Mouse (Mus musculus) ES-E14 (cell line): ENCODE results near the gene Nudt15. TPM values are rescaled to one million over a fixed set of nuclear protein-coding genes. Genes with fewer than 3 reads are reported as not detected.

Experiments
- DNase-seq: peaks from one replicate; pipeline ENCODE4 v3.0.0-alpha.2; 2013; ENCODE audit warnings: low read depth, low spot score
- H3K27ac ChIP-seq: 2 replicates; pipeline ENCODE4 v1.5.1; 2012; ENCODE audit warnings: low read depth, mild to moderate bottlenecking, low read length, moderate library complexity, mixed read lengths; ENCODE audit not compliant: poor library complexity, insufficient read depth, severe bottlenecking
- H3K36me3 ChIP-seq: 2 replicates; pipeline ENCODE4 v1.6.1; 2012; ENCODE audit warnings: mild to moderate bottlenecking, low read length, moderate library complexity, mixed read lengths; ENCODE audit not compliant: control insufficient read depth, poor library complexity, insufficient read depth, severe bottlenecking
- H3K4me1 ChIP-seq, 2 experiments: fragments of 150-350 bp in 1 of 2; sonication (generic) in 1 of 2; 2 replicates each; pipeline ENCODE4 v1.6.1; 2012; ENCODE audit warnings: low read length in 2 of 2, mild to moderate bottlenecking in 1 of 2, mixed read lengths in 1 of 2; ENCODE audit not compliant: control insufficient read depth in 2 of 2, insufficient read depth in 2 of 2, poor library complexity in 1 of 2
- H3K4me3 ChIP-seq, 2 experiments: fragments of 150-350 bp in 1 of 2; sonication (generic) in 1 of 2; 2 replicates each; pipeline ENCODE4 v1.5.1; 2012; ENCODE audit warnings: low read length in 2 of 2, low read depth in 1 of 2, mild to moderate bottlenecking in 1 of 2, mixed read lengths in 1 of 2; ENCODE audit not compliant: insufficient read depth in 1 of 2, poor library complexity in 1 of 2, severe bottlenecking in 1 of 2
- H3K9ac ChIP-seq: 2 replicates; pipeline ENCODE4 v1.6.1; 2012; ENCODE audit warnings: low read depth, mild to moderate bottlenecking, low read length, mixed read lengths; ENCODE audit not compliant: poor library complexity, insufficient read depth, severe bottlenecking
- H3K9me3 ChIP-seq: fragments of 150-350 bp; sonication (generic); 2 replicates; pipeline ENCODE4 v1.6.1; 2012; ENCODE audit warnings: low read depth, mild to moderate bottlenecking, low read length; ENCODE audit not compliant: control insufficient read depth, insufficient read depth
- CHD2 ChIP-seq: IDR thresholded peaks from 2 replicates; pipeline ENCODE4 v1.6.1; 2014; ENCODE audit warnings: mild to moderate bottlenecking, low read depth, low read length, inconsistent platforms
- HCFC1 ChIP-seq: IDR thresholded peaks from 2 replicates; pipeline ENCODE4 v1.6.1; 2012; ENCODE audit warnings: low read length, inconsistent platforms, borderline replicate concordance; ENCODE audit not compliant: insufficient read depth
- MAFK ChIP-seq: IDR thresholded peaks from 2 replicates; pipeline ENCODE4 v1.6.1; 2014; ENCODE audit warnings: mild to moderate bottlenecking, low read depth, low read length, inconsistent platforms; ENCODE audit not compliant: insufficient read depth
- ZC3H11A ChIP-seq: IDR thresholded peaks from 2 replicates; pipeline ENCODE4 v1.6.1; 2012; ENCODE audit warnings: low read depth, mild to moderate bottlenecking, inconsistent platforms, low read length, borderline replicate concordance
- ZNF384 ChIP-seq: IDR thresholded peaks from 2 replicates; pipeline ENCODE4 v1.6.1; 2012; ENCODE audit warnings: low read depth, low read length, inconsistent platforms
- in situ Hi-C, 2 experiments: fragments of 600-800 bp; cut with MboI; formaldehyde crosslinking; loops; one replicate each; pipeline ENCODE4 v1.15.1; 2025; ENCODE audit warnings: low sequenced_read_pairs in 2 of 2, inconsistent platforms in 1 of 2; ENCODE audit not compliant: unreplicated experiment in 2 of 2
- total RNA-seq: library from RNA; depleted of rRNA; stranded (reverse); fragments of 300-350 nt; gene quantifications from 2 replicates; pipeline ENCODE4 v1.2.3, GENCODE M21; 2012

Gene Nudt15
- total RNA-seq, 1 experiment = 2.0 TPM

DNA sequence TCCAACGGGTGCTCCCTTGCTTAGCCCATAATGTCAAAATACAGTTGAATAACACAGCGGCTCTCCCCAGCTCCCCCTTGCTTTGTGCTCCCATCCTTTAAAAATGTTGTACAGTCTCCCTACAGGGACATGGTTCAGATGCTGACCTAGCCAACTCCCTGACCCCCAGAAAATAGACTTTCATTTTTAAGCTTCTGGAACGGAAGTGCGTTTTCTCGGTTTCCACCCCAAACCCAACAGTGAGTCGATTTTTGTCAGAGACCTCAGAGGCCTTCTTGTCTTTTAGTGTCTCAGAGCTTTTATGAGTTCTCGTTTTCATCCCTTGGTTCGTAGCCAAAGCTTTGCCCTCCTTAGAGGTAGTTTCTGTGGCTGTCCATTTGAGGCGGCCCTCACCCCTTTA, 46.8 kb downstream of the Nudt15 start:
- TF ChIP-seq ZC3H11A = no peak
- TF ChIP-seq MAFK = no peak
- TF ChIP-seq ZNF384 = no peak
- TF ChIP-seq CHD2 = no peak
- no peak for TF ChIP-seq HCFC1
- no peak overlapping the region for H3K9ac ChIP-seq
- no peak overlapping the region for H3K4me3 ChIP-seq
- no peaks in the 10 kb centered on the region for H3K36me3 ChIP-seq
- H3K27ac ChIP-seq = no peak overlapping the region
- in situ Hi-C loops = no loop called here
- DNase-seq = no peak
- no peaks in the 10 kb centered on the region for H3K4me1 ChIP-seq
- H3K9me3 ChIP-seq = no peaks in the 10 kb centered on the region

- Histone ChIP-seq H3K9me3 (no peaks in the 10 kb centered on the region), H3K36me3 (no peaks in the 10 kb centered on the region), H3K4me1 (no peaks in the 10 kb centered on the region), H3K9ac (no peak overlapping the region), H3K27ac (no peak overlapping the region), H3K4me3 (no peak overlapping the region)
- TF ChIP-seq HCFC1 (no peak), ZC3H11A (no peak), CHD2 (no peak), ZNF384 (no peak), MAFK (no peak)
- DNase-seq = no peak
- in situ Hi-C loops = no loop called here
Measured at GRCm38 (mm10) chr14:73495753-73496152, 52.3 kb downstream of the Nudt15 start.

- no peak overlapping the region for H3K27ac ChIP-seq
- no peaks in the 10 kb centered on the region for H3K4me1 ChIP-seq
- in situ Hi-C loops = no loop called here
- DNase-seq = no peak
- TF ChIP-seq ZC3H11A = no peak
- TF ChIP-seq MAFK = no peak
- no peak for TF ChIP-seq ZNF384
- no peak for TF ChIP-seq HCFC1
- no peak for TF ChIP-seq CHD2
- no peak overlapping the region for H3K9ac ChIP-seq
- H3K9me3 ChIP-seq = no peaks in the 10 kb centered on the region
- no peaks in the 10 kb centered on the region for H3K36me3 ChIP-seq
- H3K4me3 ChIP-seq = no peak overlapping the region
Measured at GRCm38 (mm10) chr14:73494122-73494521, 53.9 kb downstream of the Nudt15 start.

DNA sequence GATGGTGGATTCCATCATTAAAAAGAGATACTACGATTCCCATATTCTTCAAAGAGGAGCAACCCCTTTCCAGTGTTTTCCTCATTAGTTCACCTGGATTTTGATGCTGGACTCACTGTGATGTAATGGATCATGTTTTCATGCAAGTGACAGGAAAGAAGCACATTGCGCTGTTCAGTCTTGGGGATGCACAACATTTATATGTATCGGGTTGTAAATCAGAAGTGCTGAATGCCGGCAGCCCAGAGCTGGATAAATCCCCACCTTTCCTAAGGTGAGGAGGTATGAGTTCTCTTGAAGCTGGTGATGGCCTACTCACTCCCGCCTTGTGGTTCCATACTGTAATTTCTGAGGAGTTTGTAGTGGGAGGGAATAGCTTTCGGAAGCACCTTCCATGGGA, 54.7 kb downstream of the Nudt15 start:
- in situ Hi-C loops = no loop called here
- TF ChIP-seq MAFK (no peak), ZC3H11A (no peak), CHD2 (no peak), ZNF384 (no peak), HCFC1 (no peak)
- H3K9ac ChIP-seq = no peak overlapping the region
- DNase-seq = no peak
- no peak overlapping the region for H3K4me3 ChIP-seq
- H3K4me1 ChIP-seq = no peaks in the 10 kb centered on the region
- H3K27ac ChIP-seq = no peak overlapping the region
- no peaks in the 10 kb centered on the region for H3K9me3 ChIP-seq
- no peaks in the 10 kb centered on the region for H3K36me3 ChIP-seq

DNA sequence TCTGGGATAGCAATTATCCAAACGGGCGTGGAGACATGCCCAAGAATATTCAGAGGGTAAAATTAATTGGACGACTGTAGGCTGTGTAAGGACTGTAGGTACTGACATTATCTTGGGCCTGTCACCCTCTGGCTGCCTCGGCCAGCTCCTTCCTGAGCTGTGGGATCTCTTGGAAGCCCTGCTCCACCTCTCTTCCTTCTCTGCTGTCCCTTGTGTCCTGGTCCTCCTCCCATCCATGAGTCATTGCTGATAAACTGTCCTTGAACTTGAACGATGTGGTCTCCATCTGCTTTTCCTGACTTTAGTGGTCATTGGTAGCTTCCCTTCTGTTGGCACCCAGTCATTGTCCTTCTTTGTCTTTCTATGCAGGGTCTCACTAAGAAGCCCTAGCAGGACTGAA, 61.4 kb downstream of the Nudt15 start:
- Histone ChIP-seq H3K36me3 (no peaks in the 10 kb centered on the region), H3K27ac (no peak overlapping the region), H3K4me1 (0 out of 4 replicates have a peak, but pooled peaks cover 0 to 3% of the 10 kb centered on the region in 2 experiments), H3K4me3 (no peak overlapping the region), H3K9ac (no peak overlapping the region), H3K9me3 (no peaks in the 10 kb centered on the region)
- no peak for TF ChIP-seq ZNF384
- no peak for TF ChIP-seq HCFC1
- TF ChIP-seq CHD2 = no peak
- TF ChIP-seq ZC3H11A = no peak
- TF ChIP-seq MAFK = no peak
- no peak for DNase-seq
- in situ Hi-C loops = no loop called here
